Mouse (Mus musculus) heart, postnatal 0 days (tissue): ENCODE data around the gene Tapbpl.

Experiments used
- CTCF ChIP-seq: IDR thresholded peaks from 2 replicates; pipeline ENCODE4 v1.5.1; 2016; ENCODE audit warnings: antibody characterized with exemption, control low read depth, low read depth
- EP300 ChIP-seq: IDR thresholded peaks from 2 replicates; pipeline ENCODE4 v1.6.1; 2016; ENCODE audit warnings: antibody characterized with exemption, low read depth

- no peak for TF ChIP-seq CTCF
- no peak for TF ChIP-seq EP300
Observed at GRCm38 (mm10) chr6:125193390-125193789, 38.3 kb downstream of the Tapbpl start.
